Mouse (Mus musculus) lung, postnatal 0 days (tissue): Measurements from ENCODE around the gene Tspan12.

Source experiments
- CTCF ChIP-seq: IDR thresholded peaks from 2 replicates; pipeline ENCODE4 v1.5.1; 2016; ENCODE audit warnings: antibody characterized with exemption, mild to moderate bottlenecking
- EP300 ChIP-seq: IDR thresholded peaks from 2 replicates; pipeline ENCODE4 v1.6.1; 2016; ENCODE audit warnings: antibody characterized with exemption, mild to moderate bottlenecking, control low read depth

DNA sequence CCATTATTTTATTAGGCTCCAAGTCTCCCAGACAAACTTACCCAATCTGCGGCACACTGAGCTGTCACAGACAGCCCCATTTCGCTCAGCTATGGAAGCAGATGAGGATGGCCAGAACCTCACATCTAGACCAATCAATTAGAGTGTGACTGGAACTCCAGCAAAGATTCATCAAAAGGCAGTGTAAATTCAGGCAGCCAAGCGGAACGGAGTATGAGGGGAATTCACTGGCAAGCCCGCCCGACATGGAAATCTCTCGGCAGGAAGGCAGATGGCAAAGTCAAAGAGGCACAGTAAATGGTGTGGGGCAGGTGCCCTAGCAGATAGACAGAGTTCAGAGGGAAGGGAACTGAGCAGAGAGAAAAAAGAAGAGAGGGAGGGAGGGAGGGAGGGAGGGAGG lies 5.5 kb upstream of the Tspan12 start:
- TF ChIP-seq CTCF (no peak), EP300 (no peak)
